Mouse (Mus musculus): ENCODE measurements around the gene Trp53bp2. TPM values are rescaled to one million over a fixed set of nuclear protein-coding genes. Genes with fewer than 3 reads are reported as not detected.

Gene Trp53bp2
- polyA plus RNA-seq, 1 experiment from 2014 or later = 14.4 TPM

- no peak overlapping the region for H3K4me3 ChIP-seq (ENCODE audit: control insufficient read depth in 1 of 2, insufficient read depth in 1 of 2, low read depth in 1 of 2, low read length in 2 of 2)
- no peak overlapping the region for H3K9ac ChIP-seq (ENCODE audit: low read length)
- no peak for ATAC-seq (ENCODE audit: insufficient number of reproducible peaks, insufficient read depth, low FRiP score, low read depth)
- no peak overlapping the region for H3K4me2 ChIP-seq (ENCODE audit: low read length)
- peaks cover 10 to 20% of the 10 kb centered on the region in 2 experiments for H3K4me1 ChIP-seq (ENCODE audit: control insufficient read depth in 2 of 2, insufficient read depth in 2 of 2, low read length in 2 of 2)
- peak overlapping the region; percentile 54 to 62 for H3K27ac ChIP-seq (replicated peaks in 1 of 2; ENCODE audit: control insufficient read depth in 1 of 2, insufficient read depth in 1 of 2, low read depth in 2 of 2, low read length in 2 of 2)
- 51% methylated on average over 7 of the region's 7 CpGs for WGBS
- H3K36me3 ChIP-seq (ENCODE audit: control insufficient read depth, insufficient read depth, low read length) = peaks cover 38% of the 10 kb centered on the region
- H3K9me3 ChIP-seq (ENCODE audit: control insufficient read depth, low read length) = no peaks in the 10 kb centered on the region
- no peaks in the 10 kb centered on the region for H3K27me3 ChIP-seq (ENCODE audit: control insufficient read depth, insufficient read depth, low read length)
Observed at GRCm38 (mm10) chr1:182461261-182461660, 52.3 kb downstream of the Trp53bp2 start.

DNA sequence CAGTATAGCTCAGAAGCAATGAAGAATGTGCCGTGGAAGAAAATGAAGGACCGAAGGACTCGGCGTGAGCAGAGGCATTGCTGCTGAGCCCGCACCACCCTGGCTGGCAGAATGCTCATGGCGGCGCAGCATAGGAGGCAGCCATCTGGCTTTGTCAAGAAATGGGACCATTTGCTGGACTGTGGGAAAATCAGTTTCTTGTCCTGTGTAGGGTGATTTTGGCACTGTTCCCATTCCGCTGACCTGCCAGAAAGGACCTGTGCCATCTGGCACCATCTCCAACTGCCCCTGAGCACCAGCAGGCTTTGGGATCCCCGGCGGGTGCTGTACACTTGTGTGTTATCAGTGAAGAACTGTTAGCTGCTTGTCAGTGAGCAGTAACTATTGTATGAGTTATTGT is 52.8 kb downstream of the Trp53bp2 start:
- no peak overlapping the region for H3K9ac ChIP-seq (ENCODE audit: low read length)
- peaks cover 36% of the 10 kb centered on the region for H3K36me3 ChIP-seq (ENCODE audit: control insufficient read depth, insufficient read depth, low read length)
- no peak for ATAC-seq (ENCODE audit: insufficient number of reproducible peaks, insufficient read depth, low FRiP score, low read depth)
- no peak overlapping the region for H3K4me3 ChIP-seq (ENCODE audit: control insufficient read depth in 1 of 2, insufficient read depth in 1 of 2, low read depth in 1 of 2, low read length in 2 of 2)
- 74% methylated on average over 10 of the region's 10 CpGs for WGBS
- H3K27ac ChIP-seq (replicated peaks in 1 of 2; ENCODE audit: control insufficient read depth in 1 of 2, insufficient read depth in 1 of 2, low read depth in 2 of 2, low read length in 2 of 2) = peak overlapping the region in 1 of 2 experiments; percentile 27; a peak in 2 of 4 replicates
- H3K9me3 ChIP-seq (ENCODE audit: control insufficient read depth, low read length) = no peaks in the 10 kb centered on the region
- H3K27me3 ChIP-seq (ENCODE audit: control insufficient read depth, insufficient read depth, low read length) = no peaks in the 10 kb centered on the region
- H3K4me1 ChIP-seq (ENCODE audit: control insufficient read depth in 2 of 2, insufficient read depth in 2 of 2, low read length in 2 of 2) = peaks cover 10 to 20% of the 10 kb centered on the region in 2 experiments
- no peak overlapping the region for H3K4me2 ChIP-seq (ENCODE audit: low read length)

- Histone ChIP-seq H3K9me3 (ENCODE audit: control insufficient read depth, low read length) (no peaks in the 10 kb centered on the region), H3K4me1 (ENCODE audit: control insufficient read depth in 2 of 2, insufficient read depth in 2 of 2, low read length in 2 of 2) (peaks cover 10 to 20% of the 10 kb centered on the region in 2 experiments), H3K4me2 (ENCODE audit: low read length) (no peak overlapping the region), H3K27me3 (ENCODE audit: control insufficient read depth, insufficient read depth, low read length) (no peaks in the 10 kb centered on the region), H3K9ac (ENCODE audit: low read length) (no peak overlapping the region; the same call in 1 of the 2 replicates), H3K4me3 (ENCODE audit: control insufficient read depth in 1 of 2, insufficient read depth in 1 of 2, low read depth in 1 of 2, low read length in 2 of 2) (no peak overlapping the region), H3K36me3 (ENCODE audit: control insufficient read depth, insufficient read depth, low read length) (peaks cover 48% of the 10 kb centered on the region), H3K27ac (replicated peaks in 1 of 2; ENCODE audit: control insufficient read depth in 1 of 2, insufficient read depth in 1 of 2, low read depth in 2 of 2, low read length in 2 of 2) (no peak overlapping the region)
- 53% methylated on average over 4 of the region's 4 CpGs for WGBS
- no peak for ATAC-seq (ENCODE audit: insufficient number of reproducible peaks, insufficient read depth, low FRiP score, low read depth)
Observed at GRCm38 (mm10) chr1:182465309-182465708, 56.3 kb downstream of the Trp53bp2 start.

- no peaks in the 10 kb centered on the region for H3K27me3 ChIP-seq (ENCODE audit: control insufficient read depth, insufficient read depth, low read length)
- no peak overlapping the region for H3K4me2 ChIP-seq (ENCODE audit: low read length)
- peaks cover 55% of the 10 kb centered on the region for H3K36me3 ChIP-seq (ENCODE audit: control insufficient read depth, insufficient read depth, low read length)
- H3K9me3 ChIP-seq (ENCODE audit: control insufficient read depth, low read length) = no peaks in the 10 kb centered on the region
- no peak for ATAC-seq (ENCODE audit: insufficient number of reproducible peaks, insufficient read depth, low FRiP score, low read depth)
- 89% methylated on average over 4 of the region's 4 CpGs for WGBS
- H3K9ac ChIP-seq (ENCODE audit: low read length) = no peak overlapping the region
- H3K4me1 ChIP-seq (ENCODE audit: control insufficient read depth in 2 of 2, insufficient read depth in 2 of 2, low read length in 2 of 2) = peaks cover 8 to 15% of the 10 kb centered on the region in 2 experiments
- no peak overlapping the region for H3K27ac ChIP-seq (replicated peaks in 1 of 2; ENCODE audit: control insufficient read depth in 1 of 2, insufficient read depth in 1 of 2, low read depth in 2 of 2, low read length in 2 of 2)
- no peak overlapping the region for H3K4me3 ChIP-seq (ENCODE audit: control insufficient read depth in 1 of 2, insufficient read depth in 1 of 2, low read depth in 1 of 2, low read length in 2 of 2)
Observed at GRCm38 (mm10) chr1:182465978-182466377, 57.0 kb downstream of the Trp53bp2 start.

DNA sequence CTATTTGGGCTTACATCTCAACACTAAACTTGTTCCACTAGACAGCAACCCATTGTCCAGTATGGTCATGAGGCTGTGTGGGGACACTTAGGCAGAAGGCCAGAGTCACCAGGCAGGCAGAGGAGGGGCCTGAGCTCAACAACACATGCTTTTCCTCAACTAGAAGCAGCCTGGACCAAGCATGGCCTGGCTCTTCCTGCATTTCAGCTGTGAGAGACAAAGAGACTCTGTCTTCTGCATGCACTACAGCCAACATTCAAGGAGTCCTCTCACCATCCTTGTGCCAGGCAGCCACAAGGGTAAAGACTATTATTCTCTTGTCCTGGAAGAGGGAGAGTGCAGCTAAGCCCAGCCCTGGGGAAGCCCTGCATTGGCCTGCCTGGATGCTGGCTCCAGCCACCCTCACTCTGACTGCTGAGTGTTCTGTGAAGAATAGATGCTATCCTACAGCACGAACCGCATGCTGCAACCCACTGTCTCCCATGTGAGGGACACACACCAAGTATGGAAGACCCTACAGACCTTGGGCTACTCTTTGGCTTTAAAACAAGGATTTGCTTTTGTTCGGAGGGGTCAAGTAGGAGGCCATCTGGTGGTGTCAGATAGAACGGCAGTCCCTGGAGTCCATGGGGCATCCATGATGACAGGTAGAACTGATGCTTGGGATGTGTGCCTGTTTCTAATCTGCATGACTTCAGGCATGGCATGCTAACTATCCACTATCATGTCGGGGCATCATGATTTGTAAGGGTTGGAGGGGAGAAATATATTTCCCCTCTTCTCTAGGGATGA is 66.2 kb downstream of the Trp53bp2 start:
- ATAC-seq (ENCODE audit: insufficient number of reproducible peaks, insufficient read depth, low FRiP score, low read depth) = no peak
- Histone ChIP-seq H3K4me1 (ENCODE audit: control insufficient read depth in 2 of 2, insufficient read depth in 2 of 2, low read length in 2 of 2) (no peaks in the 10 kb centered on the region), H3K9ac (ENCODE audit: low read length) (no peak overlapping the region), H3K9me3 (ENCODE audit: control insufficient read depth, low read length) (no peaks in the 10 kb centered on the region), H3K36me3 (ENCODE audit: control insufficient read depth, insufficient read depth, low read length) (peaks cover 100% of the 10 kb centered on the region), H3K4me3 (ENCODE audit: control insufficient read depth in 1 of 2, insufficient read depth in 1 of 2, low read depth in 1 of 2, low read length in 2 of 2) (no peak overlapping the region), H3K27me3 (ENCODE audit: control insufficient read depth, insufficient read depth, low read length) (no peaks in the 10 kb centered on the region), H3K4me2 (ENCODE audit: low read length) (no peak overlapping the region), H3K27ac (replicated peaks in 1 of 2; ENCODE audit: control insufficient read depth in 1 of 2, insufficient read depth in 1 of 2, low read depth in 2 of 2, low read length in 2 of 2) (no peak overlapping the region)
- WGBS = 78% methylated on average over 5 of the region's 5 CpGs

DNA sequence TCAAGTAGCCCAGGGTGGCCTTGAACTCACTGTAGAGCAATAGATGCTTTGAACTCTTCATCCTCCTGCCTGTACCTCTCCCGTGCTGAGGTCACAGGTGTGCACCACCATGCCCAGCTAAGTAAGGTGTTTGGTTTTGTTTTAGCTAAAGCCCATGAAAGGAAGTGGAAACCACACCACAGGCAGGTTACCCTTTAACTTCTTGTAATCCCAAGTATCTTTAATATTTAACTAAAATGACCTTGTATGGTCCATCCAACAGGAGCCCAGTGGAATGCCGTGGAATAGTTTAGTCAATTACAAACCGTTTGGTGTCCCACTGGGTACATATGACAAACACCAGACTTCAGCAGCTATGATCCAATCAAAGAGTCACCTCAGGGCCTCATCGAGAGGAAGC is 70.0 kb downstream of the Trp53bp2 start:
- no peak for ATAC-seq (ENCODE audit: insufficient number of reproducible peaks, insufficient read depth, low FRiP score, low read depth)
- H3K9me3 ChIP-seq (ENCODE audit: control insufficient read depth, low read length) = no peaks in the 10 kb centered on the region
- H3K36me3 ChIP-seq (ENCODE audit: control insufficient read depth, insufficient read depth, low read length) = peaks cover 100% of the 10 kb centered on the region

DNA sequence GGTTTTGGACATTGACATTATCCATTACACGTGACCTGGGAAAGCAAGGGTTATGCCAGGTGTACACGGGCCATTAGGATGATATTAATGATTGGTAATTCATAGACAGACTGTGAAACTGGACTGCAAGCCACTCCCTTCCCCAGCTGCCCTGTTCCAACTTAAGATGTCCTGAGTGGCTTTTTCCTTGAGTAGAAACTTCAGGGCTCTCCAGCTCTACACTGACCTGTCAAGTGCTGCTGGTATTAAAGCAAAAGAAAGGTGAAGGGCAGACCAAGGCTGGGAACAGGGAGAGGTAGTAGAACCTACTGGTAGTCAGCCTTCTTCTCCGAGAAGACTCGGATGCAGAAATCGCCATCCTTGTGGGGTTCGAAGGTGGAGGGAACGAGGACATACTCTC is 72.2 kb downstream of the Trp53bp2 start:
- H3K9me3 ChIP-seq (ENCODE audit: control insufficient read depth, low read length) = no peaks in the 10 kb centered on the region
- no peaks in the 10 kb centered on the region for H3K27me3 ChIP-seq (ENCODE audit: control insufficient read depth, insufficient read depth, low read length)
- H3K4me3 ChIP-seq (ENCODE audit: control insufficient read depth in 1 of 2, insufficient read depth in 1 of 2, low read depth in 1 of 2, low read length in 2 of 2) = no peak overlapping the region
- H3K4me1 ChIP-seq (ENCODE audit: control insufficient read depth in 2 of 2, insufficient read depth in 2 of 2, low read length in 2 of 2) = no peaks in the 10 kb centered on the region
- H3K36me3 ChIP-seq (ENCODE audit: control insufficient read depth, insufficient read depth, low read length) = peaks cover 97% of the 10 kb centered on the region
- ATAC-seq (ENCODE audit: insufficient number of reproducible peaks, insufficient read depth, low FRiP score, low read depth) = no peak
- 92% methylated on average over 7 of the region's 7 CpGs for WGBS
- H3K27ac ChIP-seq (replicated peaks in 1 of 2; ENCODE audit: control insufficient read depth in 1 of 2, insufficient read depth in 1 of 2, low read depth in 2 of 2, low read length in 2 of 2) = no peak overlapping the region
- no peak overlapping the region for H3K9ac ChIP-seq (ENCODE audit: low read length)
- H3K4me2 ChIP-seq (ENCODE audit: low read length) = no peak overlapping the region

More for the DNA sequence above, 70.0 kb downstream of the Trp53bp2 start:
- no peak overlapping the region for H3K4me2 ChIP-seq (ENCODE audit: low read length)
- no peaks in the 10 kb centered on the region for H3K4me1 ChIP-seq (ENCODE audit: control insufficient read depth in 2 of 2, insufficient read depth in 2 of 2, low read length in 2 of 2)
- H3K9ac ChIP-seq (ENCODE audit: low read length) = no peak overlapping the region
- no peak overlapping the region for H3K27ac ChIP-seq (replicated peaks in 1 of 2; ENCODE audit: control insufficient read depth in 1 of 2, insufficient read depth in 1 of 2, low read depth in 2 of 2, low read length in 2 of 2)
- WGBS = 81% methylated on average over 4 of the region's 4 CpGs
- no peak overlapping the region for H3K4me3 ChIP-seq (ENCODE audit: control insufficient read depth in 1 of 2, insufficient read depth in 1 of 2, low read depth in 1 of 2, low read length in 2 of 2)
- no peaks in the 10 kb centered on the region for H3K27me3 ChIP-seq (ENCODE audit: control insufficient read depth, insufficient read depth, low read length)
